Mouse (Mus musculus): Measurements from ENCODE around the gene Umad1. TPM values are rescaled to one million over a fixed set of nuclear protein-coding genes. Genes with fewer than 3 reads are reported as not detected.

Umad1 gene
- total RNA-seq, 2 experiments from 2014 or later, result 42.7 to 43.6 TPM

DNA sequence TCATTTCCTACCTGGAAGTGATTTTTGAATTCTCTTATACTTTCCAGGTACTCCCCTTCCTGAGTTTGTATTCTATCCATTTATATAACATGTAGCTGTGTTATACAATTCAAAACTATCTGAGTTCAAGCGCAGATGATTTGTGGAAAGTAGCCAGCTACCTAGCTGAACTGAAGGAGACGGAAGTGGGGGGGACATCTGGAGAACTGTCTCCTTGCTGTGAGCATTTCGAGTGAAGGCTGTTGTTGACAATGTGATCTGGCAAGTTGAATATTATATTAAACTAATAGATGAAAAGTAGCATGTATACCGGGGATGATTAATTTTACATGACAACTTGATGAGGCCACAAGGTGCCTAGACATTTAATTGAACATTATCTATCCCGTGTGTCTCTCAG is 196.5 kb downstream of the Umad1 start:
- intact Hi-C loops (cut with DNase I), result no loop called here
- no peak for DNase-seq (ENCODE audit: low spot score in 2 of 2)

DNA sequence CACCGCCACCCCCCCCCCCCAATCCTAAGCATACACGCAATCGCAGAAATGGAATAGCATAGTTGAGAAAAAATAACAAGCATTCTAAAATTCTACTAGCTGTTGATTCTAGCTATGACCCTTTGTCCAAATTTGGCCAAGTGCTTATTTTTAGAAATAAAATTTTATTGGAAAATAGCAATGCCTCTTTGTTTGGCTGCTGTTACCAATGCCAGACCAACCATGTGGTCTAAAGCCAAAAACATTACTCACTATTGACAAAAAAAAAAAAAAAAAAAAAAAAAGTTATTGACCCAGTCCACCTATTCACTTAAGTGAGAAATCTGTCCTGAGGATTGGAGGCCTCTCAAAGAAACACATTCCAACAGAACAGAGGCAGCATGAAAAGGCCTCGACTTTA is 199.5 kb downstream of the Umad1 start:
- intact Hi-C loops (cut with DNase I), result no loop called here
- DNase-seq (ENCODE audit: low spot score in 2 of 2), result no peak

DNA sequence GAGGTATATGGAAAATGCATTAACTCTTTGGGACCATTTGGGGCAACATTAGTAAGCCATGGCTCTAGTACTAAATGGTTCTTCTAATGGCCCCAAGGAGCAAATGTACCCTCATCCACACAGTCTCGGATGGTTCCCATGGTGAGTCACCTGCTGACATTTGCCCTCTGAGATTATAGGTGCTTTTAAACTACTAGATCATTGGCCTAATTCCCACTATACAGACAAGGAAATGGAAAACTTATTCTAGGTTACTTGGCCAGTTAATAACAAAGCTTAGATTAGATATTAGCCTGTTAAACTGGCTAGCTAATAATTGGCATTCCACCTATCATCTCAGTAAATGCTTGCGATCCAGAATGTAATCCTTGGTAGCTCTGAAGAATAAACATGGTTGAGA is 203.4 kb downstream of the Umad1 start:
- intact Hi-C loops (cut with DNase I), result no loop called here
- no peak for DNase-seq (ENCODE audit: low spot score in 2 of 2)

DNA sequence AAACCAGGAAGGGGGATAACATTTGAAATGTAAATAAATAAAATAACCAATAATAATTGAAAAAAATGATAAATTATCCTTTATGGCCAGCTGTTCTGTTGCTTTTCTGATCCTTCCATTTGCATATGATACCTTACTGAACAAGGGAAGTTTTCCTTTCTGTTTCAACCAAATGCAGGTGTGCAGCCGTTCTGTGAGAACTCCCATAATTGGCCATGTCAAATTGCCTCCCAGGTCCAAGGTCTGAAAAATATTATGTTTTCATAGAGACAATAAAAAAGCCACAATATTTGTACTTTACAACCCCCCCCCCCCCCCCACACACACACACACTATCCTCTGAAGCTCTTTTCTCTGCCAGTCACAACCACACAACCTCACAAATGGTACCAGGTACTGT is 206.3 kb downstream of the Umad1 start:
- intact Hi-C loops (cut with DNase I), result no loop called here
- no peak for DNase-seq (ENCODE audit: low spot score in 2 of 2)

DNA sequence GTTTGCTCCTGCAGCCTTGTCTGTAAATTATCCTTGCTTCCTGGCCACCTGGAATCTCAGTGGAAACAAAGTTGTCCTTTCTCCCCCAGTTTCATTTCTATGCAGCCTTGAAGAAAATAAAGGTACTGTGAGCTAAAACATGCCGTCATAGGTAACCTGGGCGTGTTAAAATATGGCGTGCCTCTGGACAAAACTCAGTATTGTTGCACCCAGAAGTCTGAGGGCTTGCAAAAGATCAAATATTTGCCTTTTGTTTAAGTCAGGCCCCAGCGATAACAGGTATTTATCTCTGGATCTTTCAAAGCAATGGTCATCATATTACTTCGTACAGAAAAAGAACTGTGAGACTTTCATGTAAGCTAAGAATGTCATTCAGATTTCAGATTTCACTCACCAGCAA is 206.9 kb downstream of the Umad1 start:
- no peak for DNase-seq (ENCODE audit: low spot score in 2 of 2)
- intact Hi-C loops (cut with DNase I), result no loop called here

DNA sequence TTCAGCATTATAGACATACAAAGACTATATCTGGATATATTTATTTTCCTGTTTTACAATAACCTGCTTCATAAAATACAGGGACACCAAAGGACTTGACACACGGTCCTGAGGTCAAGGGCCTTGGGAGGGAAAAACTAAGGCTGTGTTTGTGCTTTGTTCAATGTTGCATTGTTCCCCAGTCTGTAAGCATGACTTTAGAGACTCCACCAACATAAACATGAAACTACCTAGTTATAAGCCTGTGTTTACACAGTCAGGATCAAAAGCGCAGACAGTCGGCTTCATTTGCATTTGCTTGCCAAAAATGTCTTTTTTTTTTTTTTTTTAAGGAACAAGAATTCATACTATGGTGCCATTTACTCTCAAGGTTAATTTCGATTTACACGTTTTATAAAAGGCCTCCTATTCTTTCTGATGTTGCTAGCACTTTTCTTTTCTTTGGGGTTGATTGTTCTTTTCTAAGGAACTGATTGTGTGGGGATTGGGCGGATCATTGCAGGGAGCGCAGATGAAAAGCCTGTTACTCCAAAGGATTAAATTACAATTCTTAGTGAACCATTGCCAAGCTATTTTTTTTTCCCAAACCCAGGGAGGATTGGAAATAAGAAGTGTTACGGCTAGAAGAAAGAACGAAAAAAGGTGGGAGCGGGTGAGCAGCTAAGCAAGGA is 208.7 kb downstream of the Umad1 start:
- no peak for DNase-seq (ENCODE audit: low spot score in 2 of 2)
- intact Hi-C loops (cut with DNase I), result no loop called here

DNA sequence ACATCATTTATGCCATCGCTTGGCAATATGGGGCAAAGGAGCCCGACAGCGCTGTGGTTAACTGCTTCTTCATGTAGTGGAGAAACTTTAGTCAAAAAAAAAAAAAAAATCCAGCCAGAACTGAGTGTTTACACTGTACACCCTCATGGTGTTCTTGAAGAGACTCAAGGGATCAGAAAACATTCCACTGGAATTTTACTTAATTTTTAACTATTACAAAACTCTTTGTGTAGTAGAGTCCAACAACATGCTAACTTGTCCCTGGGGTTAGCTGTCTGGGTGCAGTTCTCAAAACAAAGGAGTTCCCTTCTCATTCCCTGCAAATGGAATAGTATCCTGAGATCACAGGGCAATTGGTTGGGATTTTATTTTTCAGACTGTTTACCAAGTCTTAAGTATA is 210.8 kb downstream of the Umad1 start:
- intact Hi-C loops (cut with DNase I), result no loop called here
- DNase-seq (ENCODE audit: low spot score in 2 of 2), result no peak

DNA sequence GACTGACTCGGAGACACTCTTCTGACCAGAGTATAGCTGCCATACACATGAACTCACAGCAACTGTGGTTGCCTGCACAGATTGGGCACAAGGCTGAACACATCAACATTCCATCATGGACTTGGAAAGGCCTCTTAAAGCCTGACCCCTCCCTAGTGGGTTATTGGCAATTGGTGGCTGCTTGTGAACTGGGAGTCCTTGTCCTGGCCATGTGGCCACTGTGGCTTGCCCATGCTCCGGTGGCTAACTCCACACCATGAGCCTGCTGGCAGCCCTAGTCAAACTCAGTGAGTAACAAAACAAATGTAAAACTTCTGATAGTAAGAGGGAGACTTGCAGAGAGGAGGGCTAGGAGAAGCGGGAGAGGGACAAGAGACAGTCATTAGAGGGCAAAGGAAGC is 213.0 kb downstream of the Umad1 start:
- intact Hi-C loops (cut with DNase I), result no loop called here
- DNase-seq (ENCODE audit: low spot score in 2 of 2), result no peak

DNA sequence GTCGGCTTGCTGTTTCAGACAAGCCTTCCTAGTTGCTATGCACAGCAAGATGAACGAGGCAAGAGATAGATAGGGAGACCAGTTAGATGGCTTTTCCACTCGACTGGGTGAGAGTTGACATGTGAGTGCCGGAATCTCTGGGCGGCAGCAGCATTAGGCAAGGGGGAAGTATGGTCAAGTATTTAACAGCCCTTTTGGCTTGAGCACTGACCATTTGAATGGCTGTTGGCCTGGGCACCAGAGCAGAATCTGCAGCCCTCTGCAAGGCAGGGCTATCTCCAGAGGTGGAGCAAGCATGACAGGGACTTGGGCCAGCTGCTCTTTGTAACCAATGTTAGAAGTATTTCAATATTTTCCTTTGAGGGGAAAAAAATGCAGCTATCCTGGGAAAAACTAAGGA is 213.8 kb downstream of the Umad1 start:
- intact Hi-C loops (cut with DNase I), result no loop called here
- DNase-seq (ENCODE audit: low spot score in 2 of 2), result no peak

DNA sequence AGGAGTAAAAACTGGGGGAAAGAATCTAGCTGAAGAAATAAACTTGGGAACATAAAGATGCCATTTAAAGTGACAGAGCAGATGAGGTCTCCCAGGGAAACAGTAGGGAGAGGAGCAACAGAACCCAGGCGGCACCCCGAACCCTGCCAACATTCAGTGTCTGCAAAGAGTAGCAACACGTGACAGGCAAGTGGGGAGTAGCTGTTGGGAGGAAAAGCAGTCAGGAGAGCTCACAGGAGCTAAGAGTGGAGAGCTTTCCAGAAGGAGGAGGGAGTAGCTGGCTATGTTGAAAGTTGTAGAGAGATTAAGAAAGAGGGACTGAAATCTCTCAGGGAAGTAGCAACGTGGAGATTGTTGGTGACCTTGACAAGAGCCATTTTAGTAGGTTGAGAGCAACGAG is 214.4 kb downstream of the Umad1 start:
- no peak for DNase-seq (ENCODE audit: low spot score in 2 of 2)
- intact Hi-C loops (cut with DNase I), result no loop called here

DNA sequence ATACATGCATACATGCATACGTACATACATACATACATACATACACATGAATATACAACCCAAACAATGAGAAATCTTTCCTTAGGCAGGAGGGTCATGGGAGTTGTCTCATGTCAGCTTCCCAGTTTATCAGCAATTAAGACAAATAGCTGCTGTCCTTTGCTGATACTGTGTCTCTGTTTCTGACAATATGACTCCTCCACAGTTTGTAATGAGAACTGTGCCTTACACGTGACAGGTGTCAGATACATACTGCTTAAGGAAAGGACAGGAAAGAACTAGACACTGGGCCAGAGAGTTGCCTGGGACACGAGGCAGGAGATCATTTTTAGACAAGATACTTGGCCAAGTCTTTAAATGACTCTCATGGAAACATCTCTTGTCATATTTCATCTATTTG is 215.2 kb downstream of the Umad1 start:
- DNase-seq (ENCODE audit: low spot score in 2 of 2), result no peak
- intact Hi-C loops (cut with DNase I), result no loop called here

DNA sequence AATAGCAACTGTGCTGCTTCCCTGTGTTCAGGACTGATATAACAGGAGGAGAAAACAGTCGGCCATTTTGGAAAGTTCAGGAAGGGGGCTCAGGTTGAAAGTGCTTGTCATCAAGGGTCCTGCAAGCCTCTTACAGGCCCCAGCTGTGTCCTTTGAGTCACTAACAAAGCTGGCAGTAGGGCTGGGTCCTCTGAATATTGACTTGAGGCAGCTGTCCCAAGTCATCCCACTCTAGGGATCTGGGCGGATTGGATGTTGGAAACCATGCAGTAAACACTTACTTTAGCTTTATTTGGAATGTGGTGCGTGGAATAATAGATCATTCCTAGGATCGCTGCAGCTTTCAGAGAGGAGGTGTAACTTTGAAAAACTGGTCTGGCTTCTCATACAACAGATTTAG is 215.7 kb downstream of the Umad1 start:
- intact Hi-C loops (cut with DNase I), result no loop called here
- DNase-seq (ENCODE audit: low spot score in 2 of 2), result no peak

DNA sequence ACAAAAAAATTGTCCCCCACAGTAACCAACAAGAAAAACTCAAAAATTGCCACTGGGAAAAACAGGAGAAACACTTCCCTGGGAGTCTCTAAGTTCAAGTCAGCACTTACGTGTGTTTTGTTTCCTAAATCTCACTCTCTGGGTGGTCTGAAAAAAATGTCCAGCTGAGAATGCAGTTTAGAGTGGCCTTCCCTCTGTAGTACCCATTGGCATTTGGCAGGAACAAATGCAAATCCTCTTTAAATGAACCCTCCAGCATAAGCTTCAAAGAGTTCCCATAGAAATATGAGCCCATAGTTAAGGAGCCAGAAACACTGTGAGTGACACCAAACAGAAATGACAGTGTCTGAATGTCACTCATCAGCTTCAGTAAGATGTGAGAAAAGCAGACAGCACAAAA is 220.1 kb downstream of the Umad1 start:
- no peak for DNase-seq (ENCODE audit: low spot score in 2 of 2)
- intact Hi-C loops (cut with DNase I), result no loop called here

DNA sequence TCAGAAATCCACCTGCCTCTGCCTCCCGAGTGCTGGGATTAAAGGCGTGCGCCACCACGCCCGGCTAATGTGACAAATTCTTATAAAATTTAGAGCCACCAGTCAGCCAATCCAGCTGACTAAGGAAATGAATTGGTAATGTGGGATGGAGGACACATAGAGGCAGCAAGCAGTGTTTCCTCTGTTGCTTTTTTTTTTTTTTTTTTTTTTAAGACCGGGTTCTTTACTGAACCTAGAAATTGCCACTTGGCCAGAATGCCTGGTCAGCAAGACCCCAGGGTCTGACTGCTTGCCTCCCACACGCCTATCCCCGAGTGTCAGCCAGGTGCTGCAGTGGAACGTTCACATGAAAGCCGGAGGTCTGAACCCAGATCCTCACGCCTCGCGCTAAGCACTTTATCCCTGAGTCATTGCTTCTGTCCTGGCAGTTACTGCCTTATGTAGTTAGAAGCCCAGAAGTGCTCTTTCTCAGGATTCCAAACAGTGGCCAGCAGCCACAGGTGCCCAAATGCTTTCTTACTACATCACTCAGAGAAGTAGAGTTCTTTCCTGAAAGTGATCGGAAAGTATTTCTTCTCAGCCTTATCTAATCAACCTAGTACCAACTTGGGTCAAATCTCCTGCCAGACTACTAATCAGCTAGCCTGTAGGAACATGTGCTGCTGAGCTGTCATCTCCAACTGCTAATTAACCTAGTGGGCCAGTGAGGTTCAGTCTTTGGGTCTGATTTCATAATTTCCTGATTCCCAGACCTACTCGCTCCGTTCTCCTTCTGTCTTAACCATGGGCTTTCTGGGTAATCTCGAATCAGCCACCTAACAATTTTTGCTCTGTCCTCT is 225.6 kb downstream of the Umad1 start:
- intact Hi-C loops (cut with DNase I), result no loop called here
- no peak for DNase-seq (ENCODE audit: low spot score in 2 of 2)

DNA sequence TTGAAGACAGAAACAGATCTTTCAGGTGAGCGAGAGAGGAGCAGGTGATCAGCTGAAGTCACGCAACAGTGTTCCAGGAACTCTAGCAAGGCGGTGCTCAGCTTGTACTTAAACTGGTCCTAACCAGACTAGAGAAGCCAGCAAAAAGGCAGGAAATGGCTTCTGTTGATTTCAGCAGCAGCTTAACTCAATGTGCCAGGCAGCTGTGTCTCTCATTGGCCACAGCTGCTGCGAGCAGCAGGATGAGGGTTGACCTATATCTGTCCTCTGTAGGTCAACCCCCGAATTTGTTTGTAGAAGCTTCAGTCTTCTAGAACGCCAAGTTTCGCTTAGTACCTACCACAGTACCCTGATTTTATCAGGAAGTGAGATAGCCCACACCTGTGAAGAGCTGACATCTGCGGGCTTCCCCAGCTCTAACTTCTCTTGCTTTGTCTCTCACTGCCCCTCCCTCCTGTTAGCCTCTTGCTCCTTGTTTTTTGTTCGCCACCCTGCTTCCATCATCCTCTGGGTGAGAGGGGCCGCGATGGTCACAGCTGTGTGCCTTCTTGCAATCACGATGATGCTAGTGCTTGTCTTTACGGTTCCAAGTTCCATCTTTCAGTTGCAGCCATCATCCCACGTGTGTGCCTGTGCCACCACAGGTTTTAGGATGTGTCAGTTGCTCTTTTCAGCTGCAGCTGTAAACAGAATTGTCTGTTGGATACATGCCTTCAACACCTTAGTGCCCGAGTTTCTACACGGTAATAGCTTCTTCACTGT is 226.5 kb downstream of the Umad1 start:
- intact Hi-C loops (cut with DNase I), result no loop called here
- no peak for DNase-seq (ENCODE audit: low spot score in 2 of 2)

DNA sequence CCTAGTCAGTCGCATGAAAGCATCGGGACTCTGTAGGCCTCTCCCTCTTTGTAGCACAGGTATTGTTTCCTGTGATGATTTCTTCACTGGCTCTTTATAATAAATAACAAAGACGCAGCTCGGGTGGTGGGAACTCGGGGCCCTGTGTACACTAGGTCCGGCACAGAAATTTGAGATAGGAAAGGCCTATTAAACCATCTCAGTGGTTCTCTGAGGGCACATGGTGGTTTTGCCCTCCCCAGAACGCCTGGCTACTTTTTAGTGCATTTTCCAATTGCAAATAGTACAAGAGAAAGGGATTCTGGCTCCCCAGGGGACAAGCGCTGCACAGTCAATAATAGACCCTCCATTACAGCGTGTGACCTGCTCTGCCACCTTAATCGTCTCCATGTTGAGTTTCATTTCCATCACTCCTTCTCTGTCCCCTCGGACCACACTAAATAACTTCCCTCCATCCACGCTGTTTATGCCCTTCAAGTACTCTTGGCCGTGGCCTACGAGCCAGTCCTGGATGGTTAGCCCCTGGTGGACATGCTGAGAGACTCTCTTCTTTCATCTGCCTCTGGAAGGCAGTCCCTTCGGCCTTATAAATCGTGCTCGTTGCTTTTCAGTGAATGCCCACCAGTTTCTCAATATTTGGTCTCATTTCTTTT is 227.4 kb downstream of the Umad1 start:
- no peak for DNase-seq (ENCODE audit: low spot score in 2 of 2)
- intact Hi-C loops (cut with DNase I), result no loop called here

DNA sequence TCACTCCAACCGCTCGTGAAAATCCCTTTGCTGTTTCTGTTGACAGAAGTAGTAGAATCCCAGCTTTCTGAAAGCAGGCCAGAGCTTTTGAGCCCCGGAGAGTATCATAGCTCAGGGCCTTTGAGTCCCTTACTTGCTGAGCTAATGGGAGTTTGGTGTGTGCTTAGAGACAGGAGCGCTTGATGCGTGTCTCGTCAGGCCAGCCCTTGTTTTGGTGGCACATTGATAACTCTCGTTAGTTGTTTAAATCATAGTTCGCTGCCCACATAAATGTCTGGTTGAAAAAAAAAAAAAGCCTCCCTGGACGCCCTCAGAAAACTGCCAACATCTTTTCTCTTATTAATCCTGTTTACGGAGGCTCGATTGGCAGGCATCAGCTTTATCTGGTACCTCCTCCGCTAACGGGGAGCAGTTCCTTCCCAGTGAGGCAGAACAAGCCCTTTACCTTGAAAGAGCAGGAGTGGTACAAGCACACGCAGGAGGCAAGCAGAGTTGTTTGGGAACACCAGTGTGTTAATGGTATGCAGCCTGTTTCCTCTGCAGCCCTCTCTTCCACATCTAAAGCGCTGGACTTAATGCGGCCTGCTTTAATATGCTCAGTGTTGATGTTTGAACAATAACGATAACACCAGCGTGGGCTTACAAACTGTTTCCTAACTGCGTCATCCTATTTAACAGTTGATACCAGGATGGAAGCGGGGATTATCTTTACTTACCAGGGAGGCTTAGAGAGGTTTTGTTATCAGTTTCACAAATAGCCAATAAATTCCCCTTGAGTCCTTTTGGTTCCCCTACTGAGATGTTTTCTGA is 228.2 kb downstream of the Umad1 start:
- intact Hi-C loops (cut with DNase I), result no loop called here
- no peak for DNase-seq (ENCODE audit: low spot score in 2 of 2)

DNA sequence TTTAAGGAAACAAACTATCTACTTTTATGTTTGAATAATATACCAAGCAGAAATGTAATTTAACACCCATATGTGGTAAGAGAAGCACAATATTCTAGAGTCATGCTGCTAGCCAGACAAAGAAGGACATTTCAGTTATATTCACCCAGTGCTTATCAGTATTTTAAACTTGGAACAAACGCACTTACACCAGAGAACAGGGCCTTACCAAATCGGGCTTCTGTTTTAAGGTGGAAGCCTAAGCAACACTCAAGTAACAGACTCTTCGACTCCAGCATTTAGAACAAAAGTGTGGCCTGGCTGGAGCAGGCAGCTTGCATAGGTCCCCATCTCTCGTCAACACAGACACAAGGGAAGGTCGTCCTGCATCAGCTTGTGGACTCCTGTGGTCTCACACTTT is 229.2 kb downstream of the Umad1 start:
- no peak for DNase-seq (ENCODE audit: low spot score in 2 of 2)
- intact Hi-C loops (cut with DNase I), result no loop called here

DNA sequence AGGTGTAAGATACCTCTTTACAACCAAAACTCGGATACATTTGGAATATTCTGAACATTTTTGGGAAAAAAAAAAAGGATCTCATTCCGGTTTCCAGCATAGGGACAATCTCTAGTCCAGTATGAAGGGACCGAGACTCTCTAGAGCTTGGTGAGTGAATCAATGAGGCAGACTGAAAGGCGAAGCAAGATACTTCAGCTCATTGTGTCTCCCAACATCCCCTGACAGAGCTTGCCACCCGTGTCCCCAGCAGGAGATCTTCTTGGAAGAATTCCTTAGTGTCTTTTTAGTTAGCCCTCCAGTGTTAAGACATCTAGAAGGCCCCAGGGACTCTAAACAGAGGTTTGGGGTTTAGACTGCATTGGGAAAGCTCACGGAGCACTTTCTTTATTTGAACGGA is 230.2 kb downstream of the Umad1 start:
- DNase-seq (ENCODE audit: low spot score in 2 of 2), result no peak
- intact Hi-C loops (cut with DNase I), result no loop called here

Measured in left cerebral cortex, postnatal 36 days (tissue).